Mouse (Mus musculus) midbrain, embryonic 12.5 days (tissue): ENCODE measurements at regions not wholly inside any gene's neighbourhood (a gene's known extent, or its start where the extent isn't known, plus 50 kb on each side); places are given as distances from the start of the nearest gene placed in this dataset.
"Not testable (repeated sequence)": the region's sequence is repeated elsewhere in the genome, so short reads cannot be mapped to it uniquely, and the experiment has no call there.

Source experiments
- ATAC-seq: fragments of 200-750 bp; cut with Nextera tagmentation; 2 replicates; pipeline ENCODE4 v1.8.0; 2017; ENCODE audit warnings: low read depth, moderate TSS enrichment, moderate library complexity; ENCODE audit not compliant: low FRiP score
- H3K27ac ChIP-seq: fragments of 300-500 bp; sonication (generic); replicated peaks from 2 replicates; pipeline ENCODE4 v1.5.1; 2016; ENCODE audit warnings: mild to moderate bottlenecking
- H3K27me3 ChIP-seq: fragments of 300-500 bp; sonication (generic); 2 replicates; pipeline ENCODE4 v1.6.1; 2016; ENCODE audit warnings: mild to moderate bottlenecking
- H3K36me3 ChIP-seq: fragments of 300-500 bp; sonication (generic); 2 replicates; pipeline ENCODE4 v1.6.1; 2016
- H3K4me1 ChIP-seq: fragments of 300-500 bp; sonication (generic); 2 replicates; pipeline ENCODE4 v1.6.1; 2016
- H3K4me2 ChIP-seq: fragments of 300-500 bp; sonication (generic); replicated peaks from 2 replicates; pipeline ENCODE4 v1.6.1; 2016; ENCODE audit warnings: mild to moderate bottlenecking, moderate library complexity
- H3K4me3 ChIP-seq: fragments of 300-500 bp; sonication (generic); 2 replicates; pipeline ENCODE4 v1.5.1; 2016; ENCODE audit warnings: mild to moderate bottlenecking
- H3K9ac ChIP-seq: fragments of 300-500 bp; sonication (generic); replicated peaks from 2 replicates; pipeline ENCODE4 v1.6.1; 2016; ENCODE audit warnings: mild to moderate bottlenecking, moderate library complexity
- H3K9me3 ChIP-seq: fragments of 300-500 bp; sonication (generic); 2 replicates; pipeline ENCODE4 v1.6.1; 2016; ENCODE audit warnings: mild to moderate bottlenecking
- WGBS: fragments of 180-500 bp; shearing (Covaris S2); methylation state at CpG from one replicate; pipeline ENCODE4 v1.1.7; 2016; 5-methylcytosine and 5-hydroxymethylcytosine counted together

GRCm38 (mm10) chr5:40441239-40441638, 686.0 kb upstream of the Hs3st1 start:
- Histone ChIP-seq H3K9ac (no peak overlapping the region), H3K36me3 (no peaks in the 10 kb centered on the region), H3K9me3 (no peaks in the 10 kb centered on the region), H3K4me1 (no peaks in the 10 kb centered on the region), H3K27ac (no peak overlapping the region), H3K4me3 (no peak overlapping the region), H3K4me2 (no peak overlapping the region), H3K27me3 (no peaks in the 10 kb centered on the region)
- 77% methylated on average over 7 of the region's 7 CpGs for WGBS
- no peak for ATAC-seq

GRCm38 (mm10) chr5:40402721-40403120, 647.4 kb upstream of the Hs3st1 start:
- Histone ChIP-seq H3K4me1 (no peaks in the 10 kb centered on the region), H3K4me3 (no peak overlapping the region), H3K4me2 (no peak overlapping the region), H3K27ac (no peak overlapping the region), H3K36me3 (no peaks in the 10 kb centered on the region), H3K9me3 (no peaks in the 10 kb centered on the region), H3K27me3 (no peaks in the 10 kb centered on the region), H3K9ac (no peak overlapping the region)
- no peak for ATAC-seq

GRCm38 (mm10) chr5:40394798-40395197, 639.5 kb upstream of the Hs3st1 start:
- Histone ChIP-seq H3K4me3 (no peak overlapping the region), H3K27me3 (no peaks in the 10 kb centered on the region), H3K27ac (no peak overlapping the region), H3K4me1 (no peaks in the 10 kb centered on the region), H3K9ac (no peak overlapping the region), H3K9me3 (no peaks in the 10 kb centered on the region), H3K36me3 (no peaks in the 10 kb centered on the region), H3K4me2 (no peak overlapping the region)
- no peak for ATAC-seq
- 74% methylated on average over 3 of the region's 3 CpGs for WGBS

- H3K4me1 ChIP-seq, result no peaks in the 10 kb centered on the region
- no peak for ATAC-seq
- H3K27ac ChIP-seq, result no peak overlapping the region
- no peak overlapping the region for H3K9ac ChIP-seq
- H3K36me3 ChIP-seq, result no peaks in the 10 kb centered on the region
- no peak overlapping the region for H3K4me2 ChIP-seq
- no peaks in the 10 kb centered on the region for H3K27me3 ChIP-seq
- H3K9me3 ChIP-seq, result no peaks in the 10 kb centered on the region
- no peak overlapping the region for H3K4me3 ChIP-seq
Observed at GRCm38 (mm10) chr5:40389591-40389990, 634.3 kb upstream of the Hs3st1 start.

DNA sequence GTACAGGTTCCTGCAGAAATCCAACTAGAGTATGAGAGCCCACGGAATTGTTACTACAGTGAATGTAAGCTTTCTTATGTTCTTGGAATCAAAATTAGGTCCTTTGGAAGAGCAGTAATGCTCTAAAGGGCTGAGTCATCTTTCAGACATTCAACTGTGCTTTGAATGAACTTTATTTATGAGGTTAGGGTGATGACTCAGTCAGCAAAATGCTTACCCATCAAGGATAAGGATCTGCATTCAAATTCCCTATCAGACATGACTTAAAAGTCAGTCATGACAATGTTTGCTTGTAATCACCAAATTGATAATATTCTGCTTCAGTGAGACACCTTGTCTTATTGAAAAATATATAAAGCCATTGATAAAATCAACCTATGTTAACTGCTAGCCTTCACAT, 611.7 kb upstream of the Hs3st1 start:
- Histone ChIP-seq H3K9me3 (no peaks in the 10 kb centered on the region), H3K9ac (no peak overlapping the region), H3K4me3 (no peak overlapping the region), H3K27me3 (no peaks in the 10 kb centered on the region), H3K27ac (no peak overlapping the region), H3K36me3 (no peaks in the 10 kb centered on the region), H3K4me1 (no peaks in the 10 kb centered on the region), H3K4me2 (no peak overlapping the region)
- ATAC-seq, result no peak
- WGBS, result 90% methylated on average over 1 of the region's 1 CpGs

DNA sequence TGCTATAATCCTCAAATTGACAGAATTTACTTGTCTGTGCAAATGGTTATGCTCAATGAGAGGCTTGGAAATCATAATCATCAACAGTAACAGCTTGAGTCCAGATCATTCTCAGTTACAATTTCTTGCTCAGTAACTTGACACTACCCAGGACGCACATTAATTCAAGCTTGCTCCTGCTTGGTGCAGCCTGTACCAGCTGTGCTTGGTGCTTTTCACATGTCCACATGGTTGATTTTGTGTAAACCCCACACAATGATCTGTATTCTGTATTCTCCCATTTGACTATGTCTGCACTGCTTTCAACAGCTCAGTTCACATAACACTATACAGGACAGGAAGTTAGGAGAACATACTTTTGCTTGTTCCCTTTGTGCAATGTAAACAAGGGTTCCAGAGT, 576.0 kb upstream of the Hs3st1 start:
- H3K36me3 ChIP-seq, result no peaks in the 10 kb centered on the region
- H3K4me1 ChIP-seq, result no peaks in the 10 kb centered on the region
- H3K9me3 ChIP-seq, result no peaks in the 10 kb centered on the region
- no peaks in the 10 kb centered on the region for H3K27me3 ChIP-seq
- no peak overlapping the region for H3K4me2 ChIP-seq
- no peak for ATAC-seq
- no peak overlapping the region for H3K27ac ChIP-seq
- 76% methylated on average over 1 of the region's 1 CpGs for WGBS
- no peak overlapping the region for H3K9ac ChIP-seq
- H3K4me3 ChIP-seq, result no peak overlapping the region

GRCm38 (mm10) chr5:40308510-40308909, 553.2 kb upstream of the Hs3st1 start:
- Histone ChIP-seq H3K4me2 (no peak overlapping the region), H3K4me3 (no peak overlapping the region), H3K9ac (no peak overlapping the region), H3K4me1 (no peaks in the 10 kb centered on the region), H3K27me3 (no peaks in the 10 kb centered on the region), H3K27ac (no peak overlapping the region), H3K9me3 (no peaks in the 10 kb centered on the region), H3K36me3 (no peaks in the 10 kb centered on the region)
- 77% methylated on average over 5 of the region's 5 CpGs for WGBS
- no peak for ATAC-seq

GRCm38 (mm10) chr5:40304777-40305176, 549.5 kb upstream of the Hs3st1 start:
- not testable (repeated sequence) for H3K4me3 ChIP-seq, H3K36me3 ChIP-seq, H3K4me2 ChIP-seq, H3K9ac ChIP-seq, H3K9me3 ChIP-seq, H3K27me3 ChIP-seq, H3K27ac ChIP-seq, ATAC-seq, H3K4me1 ChIP-seq
- 89% methylated on average over 2 of the region's 2 CpGs for WGBS

- Histone ChIP-seq H3K4me1 (no peaks in the 10 kb centered on the region), H3K4me3 (no peak overlapping the region), H3K27ac (no peak overlapping the region), H3K36me3 (no peaks in the 10 kb centered on the region), H3K4me2 (no peak overlapping the region), H3K27me3 (no peaks in the 10 kb centered on the region), H3K9ac (no peak overlapping the region), H3K9me3 (no peaks in the 10 kb centered on the region)
- ATAC-seq, result peak; percentile 54; the same call in 1 of the 2 replicates
- WGBS, result 44% methylated on average over 3 of the region's 3 CpGs
Observed at GRCm38 (mm10) chr5:40294868-40295693, 539.8 kb upstream of the Hs3st1 start.

DNA sequence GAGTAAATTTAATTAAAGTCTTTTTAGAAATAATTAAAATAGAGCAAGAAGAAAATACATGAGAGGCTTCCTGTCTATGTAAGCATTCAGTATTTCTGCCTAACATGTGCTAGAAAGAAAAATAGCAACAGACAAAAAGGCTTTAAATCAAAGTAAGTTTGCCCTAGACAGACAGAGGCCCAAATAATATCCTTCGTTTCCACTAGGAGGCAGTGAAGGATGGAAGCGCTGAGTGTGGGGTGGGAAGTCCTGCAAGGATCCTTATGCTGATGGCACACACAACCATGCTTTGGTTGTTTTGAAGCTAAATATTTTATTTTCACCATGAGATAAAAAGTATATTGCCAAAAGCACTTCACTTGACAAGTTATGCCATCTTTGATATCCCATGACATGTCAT, 527.1 kb upstream of the Hs3st1 start:
- ATAC-seq, result no peak

DNA sequence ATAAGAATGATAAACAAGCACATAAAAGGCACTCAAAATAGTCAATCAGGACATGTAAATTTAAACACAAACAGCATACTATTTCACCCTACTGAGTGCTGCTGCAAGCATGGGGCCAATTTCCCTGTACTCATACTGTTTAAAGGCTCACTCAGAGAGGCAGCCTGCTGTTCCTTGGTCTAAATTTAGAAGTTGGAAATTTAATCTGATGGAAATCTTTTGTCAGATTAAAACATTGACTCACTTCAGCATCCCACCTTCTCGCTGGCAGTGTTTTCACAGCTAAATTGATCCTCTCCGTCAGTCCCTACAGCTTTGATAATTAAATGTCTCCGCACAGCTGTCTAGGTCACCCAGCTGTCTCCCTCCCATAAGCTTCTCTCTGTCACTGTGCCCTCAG, 491.4 kb upstream of the Hs3st1 start:
- Histone ChIP-seq H3K4me1 (no peaks in the 10 kb centered on the region), H3K27me3 (no peaks in the 10 kb centered on the region), H3K4me2 (no peak overlapping the region), H3K36me3 (no peaks in the 10 kb centered on the region), H3K9ac (no peak overlapping the region), H3K9me3 (no peaks in the 10 kb centered on the region), H3K27ac (no peak overlapping the region), H3K4me3 (no peak overlapping the region)
- 73% methylated on average over 3 of the region's 3 CpGs for WGBS
- ATAC-seq, result no peak

More for the DNA sequence above, 527.1 kb upstream of the Hs3st1 start:
- no peak overlapping the region for H3K4me2 ChIP-seq
- no peak overlapping the region for H3K9ac ChIP-seq
- no peak overlapping the region for H3K4me3 ChIP-seq
- H3K36me3 ChIP-seq, result no peaks in the 10 kb centered on the region
- no peaks in the 10 kb centered on the region for H3K4me1 ChIP-seq
- H3K27me3 ChIP-seq, result no peaks in the 10 kb centered on the region
- no peaks in the 10 kb centered on the region for H3K9me3 ChIP-seq
- no peak overlapping the region for H3K27ac ChIP-seq
- WGBS, result 36% methylated on average over 2 of the region's 2 CpGs
